In genomic region chrX:37085665-37086064, GRCm38 (mm10) we compare ENCODE assay signal across 8 mouse cellular contexts. TPM values are rescaled to one million over a fixed set of nuclear protein-coding genes. Genes with fewer than 3 reads are reported as not detected.
A peak's percentile ranks its signal among the peaks of the same experiment; 100 is the strongest.
DNase-seq lines count a peak whose midpoint lies in the region; ATAC-seq and TF ChIP-seq lines count a peak whose summit lies in the region.

No protein-coding gene starts in this region.

- no peak overlapping the region; the same call in 1 of the 2 replicates for H3K9ac ChIP-seq in heart, postnatal 0 days (replicated peaks; ENCODE audit: low read depth, low read length)
- H3K9ac ChIP-seq in hindbrain, embryonic 15.5 days, result peak overlapping the region; percentile 4; the same call in 1 of the 2 replicates
- 0 out of 2 replicates have a peak overlapping the region, but pooled peaks have one; percentile 11 for H3K9ac ChIP-seq in midbrain, embryonic 12.5 days (replicated peaks)

- peaks cover 10% of the 10 kb centered on the region; the same call in 1 of the 2 replicates for H3K36me3 ChIP-seq in heart, postnatal 0 days (replicated peaks; ENCODE audit: control insufficient read depth, insufficient read depth, low read length)
- H3K36me3 ChIP-seq in hindbrain, embryonic 15.5 days, result peaks cover 7% of the 10 kb centered on the region; the same call in 1 of the 2 replicates
- peaks cover 12% of the 10 kb centered on the region for H3K36me3 ChIP-seq in midbrain, embryonic 12.5 days

- TF ChIP-seq EP300 in heart, postnatal 0 days (IDR thresholded peaks at IDR 0.05; ENCODE audit: low read depth), result no peak

- peak overlapping the region; percentile 50 for H3K4me2 ChIP-seq in heart, postnatal 0 days (ENCODE audit: low read depth, low read length)
- peak overlapping the region; percentile 56 for H3K4me2 ChIP-seq in hindbrain, embryonic 15.5 days
- peak overlapping the region; percentile 67 for H3K4me2 ChIP-seq in midbrain, embryonic 12.5 days (replicated peaks)

- no peaks in the 10 kb centered on the region for H3K9me3 ChIP-seq in heart, postnatal 0 days (replicated peaks; ENCODE audit: control insufficient read depth, low read length)
- no peaks in the 10 kb centered on the region for H3K9me3 ChIP-seq in hindbrain, embryonic 15.5 days
- H3K9me3 ChIP-seq in midbrain, embryonic 12.5 days, result no peaks in the 10 kb centered on the region

- no peak for TF ChIP-seq CTCF in heart, postnatal 0 days (IDR thresholded peaks at IDR 0.05; ENCODE audit: low read depth)
- TF ChIP-seq CTCF in bone marrow macrophage, adult 2 months (IDR thresholded peaks at IDR 0.05; ENCODE audit: low read depth, low read length), result no peak

- H3K27me3 ChIP-seq in heart, postnatal 0 days (ENCODE audit: control insufficient read depth, insufficient read depth, low read length), result no peaks in the 10 kb centered on the region
- no peaks in the 10 kb centered on the region for H3K27me3 ChIP-seq in hindbrain, embryonic 15.5 days
- no peaks in the 10 kb centered on the region for H3K27me3 ChIP-seq in midbrain, embryonic 12.5 days

- WGBS in heart, postnatal 0 days, result 20% methylated on average over 9 of the region's 9 CpGs
- 26% methylated on average over 9 of the region's 9 CpGs for WGBS in hindbrain, embryonic 15.5 days
- WGBS in midbrain, embryonic 12.5 days, result 29% methylated on average over 9 of the region's 9 CpGs

- H3K4me1 ChIP-seq in heart, postnatal 0 days (ENCODE audit: control insufficient read depth, insufficient read depth), result no peaks in the 10 kb centered on the region; the same call in 1 of the 2 replicates
- H3K4me1 ChIP-seq in bone marrow macrophage, adult 2 months (ENCODE audit: control insufficient read depth, insufficient read depth, low read length), result no peaks in the 10 kb centered on the region
- H3K4me1 ChIP-seq in hindbrain, embryonic 15.5 days (replicated peaks), result peaks cover 9% of the 10 kb centered on the region
- peaks cover 4% of the 10 kb centered on the region for H3K4me1 ChIP-seq in midbrain, embryonic 12.5 days

- H3K4me3 ChIP-seq in heart, postnatal 0 days (ENCODE audit: low read depth, low read length), result peak overlapping the region; percentile 68
- H3K4me3 ChIP-seq in bone marrow macrophage, adult 2 months (ENCODE audit: insufficient read depth, low read length), result peak overlapping the region; percentile 90
- peak overlapping the region; percentile 53 for H3K4me3 ChIP-seq in hindbrain, embryonic 15.5 days
- H3K4me3 ChIP-seq in midbrain, embryonic 12.5 days, result peak overlapping the region; percentile 55

- DNase-seq in heart, postnatal 0 days (ENCODE audit: low spot score), result peak; percentile 6
- DNase-seq in heart, adult 8-10 months (ENCODE audit: low spot score), result no peak
- no peak for DNase-seq in layer of hippocampus, postnatal 10 days (ENCODE audit: low spot score in 2 of 2)
- DNase-seq in retina, embryonic 14.5 days (ENCODE audit: low spot score), result no peak
- no peak for DNase-seq in gastrocnemius, postnatal 10 days

- peak; percentile 12 for ATAC-seq in heart, postnatal 0 days (ENCODE audit: insufficient read depth, low read depth)
- ATAC-seq in hindbrain, embryonic 15.5 days (ENCODE audit: low FRiP score, low read depth), result no peak; the same call in 1 of the 2 replicates
- ATAC-seq in midbrain, embryonic 12.5 days (ENCODE audit: low FRiP score, low read depth), result no peak; the same call in 1 of the 2 replicates

- H3K27ac ChIP-seq in heart, postnatal 0 days (ENCODE audit: low read depth), result peak overlapping the region; percentile 80
- H3K27ac ChIP-seq in bone marrow macrophage, adult 2 months (ENCODE audit: insufficient read depth, low read depth, low read length), result peak overlapping the region; percentile 79
- peak overlapping the region; percentile 91 for H3K27ac ChIP-seq in hindbrain, embryonic 15.5 days (replicated peaks)
- H3K27ac ChIP-seq in midbrain, embryonic 12.5 days (replicated peaks), result peak overlapping the region; percentile 83

- TF ChIP-seq POLR2A in bone marrow macrophage, adult 2 months (IDR thresholded peaks at IDR 0.05; ENCODE audit: borderline replicate concordance, low read depth, low read length), result no peak

RNA-seq across cellular contexts. Expression of gene Rpl39, which starts 0.5 kb away (rescaled TPM):
- total RNA-seq in heart, postnatal 0 days (2014; rRNA removed; ENCODE audit: low replicate concordance), result 148 and 167 TPM in 2 replicates
- polyA plus RNA-seq in heart, postnatal 0 days (2015; fragmentation: Nextera tagmentation; extraction: Ambion mirVana), result 403 and 426 TPM in 2 replicates
- total RNA-seq in heart, adult 8-10 months (2022), result 100 to 1,000 TPM; 254 to 346 (median 312) TPM
- polyA plus RNA-seq in bone marrow macrophage, adult 2 months (2012; ENCODE audit: insufficient read depth, insufficient read length, missing spikeins), result 1,242 and 1,471 TPM in 2 replicates
- 265 and 321 TPM in 2 replicates for polyA plus RNA-seq in hindbrain, embryonic 15.5 days (2015; fragmentation: Nextera tagmentation; extraction: Ambion mirVana)
- polyA plus RNA-seq in midbrain, embryonic 12.5 days (2016; fragmentation: Nextera tagmentation; extraction: Ambion mirVana), result 412 and 427 TPM in 2 replicates
- total RNA-seq in layer of hippocampus, postnatal 10 days (2021), result 100 to 1,000 TPM; 418 to 424 TPM
- total RNA-seq in gastrocnemius, postnatal 10 days (2021), result 100 to 1,000 TPM; 542 to 550 TPM

RNA-seq across cellular contexts. Expression of gene Upf3b, which starts 24.5 kb away (rescaled TPM):
- 8.1 and 10.2 TPM in 2 replicates for total RNA-seq in heart, postnatal 0 days (2014; rRNA removed; ENCODE audit: low replicate concordance)
- 9.3 and 10.6 TPM in 2 replicates for polyA plus RNA-seq in heart, postnatal 0 days (2015; fragmentation: Nextera tagmentation; extraction: Ambion mirVana)
- total RNA-seq in heart, adult 8-10 months (2022), result 10 to 100 TPM in 1 of 4 experiments, 1 to 10 TPM in 3; 6.6 to 10.5 (median 7.5) TPM
- 27.6 and 35.0 TPM in 2 replicates for polyA plus RNA-seq in bone marrow macrophage, adult 2 months (2012; ENCODE audit: insufficient read depth, insufficient read length, missing spikeins)
- polyA plus RNA-seq in hindbrain, embryonic 15.5 days (2015; fragmentation: Nextera tagmentation; extraction: Ambion mirVana), result 27.2 and 29.7 TPM in 2 replicates
- 23.7 and 24.1 TPM in 2 replicates for polyA plus RNA-seq in midbrain, embryonic 12.5 days (2016; fragmentation: Nextera tagmentation; extraction: Ambion mirVana)
- total RNA-seq in layer of hippocampus, postnatal 10 days (2021), result 10 to 100 TPM; 20.7 to 21.6 TPM
- total RNA-seq in gastrocnemius, postnatal 10 days (2021), result 10 to 100 TPM in 1 of 2 experiments, 1 to 10 TPM in 1; 8.8 to 12.5 TPM

RNA-seq across cellular contexts. Expression of gene Sowahd, which starts 37.0 kb away (rescaled TPM):
- not detected in 2 replicates for total RNA-seq in heart, postnatal 0 days (2014; rRNA removed; ENCODE audit: low replicate concordance)
- not detected in 2 replicates for polyA plus RNA-seq in heart, postnatal 0 days (2015; fragmentation: Nextera tagmentation; extraction: Ambion mirVana)
- not detected for total RNA-seq in heart, adult 8-10 months (2022)
- polyA plus RNA-seq in bone marrow macrophage, adult 2 months (2012; ENCODE audit: insufficient read depth, insufficient read length, missing spikeins), result not detected in 2 replicates
- polyA plus RNA-seq in hindbrain, embryonic 15.5 days (2015; fragmentation: Nextera tagmentation; extraction: Ambion mirVana), result not detected in 2 replicates
- not detected in 2 replicates for polyA plus RNA-seq in midbrain, embryonic 12.5 days (2016; fragmentation: Nextera tagmentation; extraction: Ambion mirVana)
- not detected for total RNA-seq in layer of hippocampus, postnatal 10 days (2021)
- total RNA-seq in gastrocnemius, postnatal 10 days (2021), result not detected

RNA-seq across cellular contexts. Expression of gene Nkap, which starts 40.9 kb away (rescaled TPM):
- total RNA-seq in heart, postnatal 0 days (2014; rRNA removed; ENCODE audit: low replicate concordance), result 8.1 and 13.8 TPM in 2 replicates
- 8.2 and 9.2 TPM in 2 replicates for polyA plus RNA-seq in heart, postnatal 0 days (2015; fragmentation: Nextera tagmentation; extraction: Ambion mirVana)
- total RNA-seq in heart, adult 8-10 months (2022), result 10 to 100 TPM; 10.2 to 11.2 (median 10.6) TPM
- polyA plus RNA-seq in bone marrow macrophage, adult 2 months (2012; ENCODE audit: insufficient read depth, insufficient read length, missing spikeins), result 14.4 and 19.5 TPM in 2 replicates
- polyA plus RNA-seq in hindbrain, embryonic 15.5 days (2015; fragmentation: Nextera tagmentation; extraction: Ambion mirVana), result 21.5 and 22.6 TPM in 2 replicates
- 23.9 and 28.6 TPM in 2 replicates for polyA plus RNA-seq in midbrain, embryonic 12.5 days (2016; fragmentation: Nextera tagmentation; extraction: Ambion mirVana)
- total RNA-seq in layer of hippocampus, postnatal 10 days (2021), result 10 to 100 TPM; 18.1 to 22.9 TPM
- total RNA-seq in gastrocnemius, postnatal 10 days (2021), result 10 to 100 TPM in 1 of 2 experiments, 1 to 10 TPM in 1; 9.7 to 10.3 TPM
